Mouse (Mus musculus): Measurements from ENCODE around the gene Myt1l. TPM values are rescaled to one million over a fixed set of nuclear protein-coding genes. Genes with fewer than 3 reads are reported as not detected.
A peak's percentile ranks its signal among the peaks of the same experiment; 100 is the strongest.

The Myt1l gene
- polyA plus RNA-seq, 1 experiment from 2014 or later = 0.03 TPM

GRCm38 (mm10) chr12:29657061-29657460, 128.9 kb downstream of the Myt1l start:
- in situ Hi-C loops (cut with MboI; ENCODE audit: low pct_unique_long_range_greater_than_20kb) = no loop called here
- ATAC-seq (no peak), DNase-seq (ENCODE audit: low read depth, low spot score) (no peak)
- no peak for TF ChIP-seq CTCF (IDR thresholded peaks at IDR 0.05)
- ChIA-PET CTCF (interaction anchor here (0.7 kb wide), 1 partner anchor 11 kb away, joined by 3 read pairs; no protein-coding TSS in a partner anchor), POLR2A (no interaction called here)
- H3K27me3 ChIP-seq = peaks cover 13% of the 10 kb centered on the region

GRCm38 (mm10) chr12:29657870-29658269, 129.7 kb downstream of the Myt1l start:
- ATAC-seq (no peak), DNase-seq (ENCODE audit: low read depth, low spot score) (no peak)
- ChIA-PET CTCF (interaction anchor here (0.7 kb wide), 1 partner anchor 11 kb away, joined by 3 read pairs; no protein-coding TSS in a partner anchor), POLR2A (no interaction called here)
- peaks cover 13% of the 10 kb centered on the region for H3K27me3 ChIP-seq
- TF ChIP-seq CTCF (IDR thresholded peaks at IDR 0.05) = no peak
- in situ Hi-C loops (cut with MboI; ENCODE audit: low pct_unique_long_range_greater_than_20kb) = no loop called here

GRCm38 (mm10) chr12:29671984-29672383, 143.8 kb downstream of the Myt1l start:
- peaks cover 14% of the 10 kb centered on the region for H3K27me3 ChIP-seq
- in situ Hi-C loops (cut with MboI; ENCODE audit: low pct_unique_long_range_greater_than_20kb) = loop anchor here (10.0 kb wide), 1 partner anchor 203 kb away; no protein-coding TSS in a partner anchor
- no peak for TF ChIP-seq CTCF (IDR thresholded peaks at IDR 0.05)
- POLR2A ChIA-PET = no interaction called here
- DNase-seq (ENCODE audit: low read depth, low spot score) (no peak), ATAC-seq (no peak)
- CTCF ChIA-PET = no interaction called here

GRCm38 (mm10) chr12:29675594-29676362, 147.6 kb downstream of the Myt1l start:
- peaks cover 17% of the 10 kb centered on the region for H3K27me3 ChIP-seq
- ATAC-seq (no peak), DNase-seq (ENCODE audit: low read depth, low spot score) (no peak)
- ChIA-PET CTCF (interaction anchor here (1.0 kb wide), 2 partner anchors 12 to 207 kb away, joined by 3 to 4 read pairs; no protein-coding TSS in a partner anchor), POLR2A (no interaction called here)
- TF ChIP-seq CTCF (IDR thresholded peaks at IDR 0.05) = peak; percentile 57
- in situ Hi-C loops (cut with MboI; ENCODE audit: low pct_unique_long_range_greater_than_20kb) = loop anchor here (10.0 kb wide), 1 partner anchor 199 kb away; no protein-coding TSS in a partner anchor

GRCm38 (mm10) chr12:29682384-29682783, 154.2 kb downstream of the Myt1l start:
- TF ChIP-seq CTCF (IDR thresholded peaks at IDR 0.05) = no peak
- H3K27me3 ChIP-seq = peaks cover 27% of the 10 kb centered on the region
- DNase-seq (ENCODE audit: low read depth, low spot score) = no peak
- ChIA-PET POLR2A (no interaction called here), CTCF (no interaction called here)
- no peak for ATAC-seq
- in situ Hi-C loops (cut with MboI; ENCODE audit: low pct_unique_long_range_greater_than_20kb) = no loop called here

- ATAC-seq = no peak
- POLR2A ChIA-PET = no interaction called here
- no peak for TF ChIP-seq CTCF (IDR thresholded peaks at IDR 0.05)
- CTCF ChIA-PET = no interaction called here
- DNase-seq (ENCODE audit: low read depth, low spot score) = no peak
- in situ Hi-C loops (cut with MboI; ENCODE audit: low pct_unique_long_range_greater_than_20kb) = no loop called here
- H3K27me3 ChIP-seq = peaks cover 23% of the 10 kb centered on the region
Observed at GRCm38 (mm10) chr12:29682946-29683345, 154.8 kb downstream of the Myt1l start.

- ATAC-seq (no peak), DNase-seq (ENCODE audit: low read depth, low spot score) (no peak)
- H3K27me3 ChIP-seq = peaks cover 27% of the 10 kb centered on the region
- POLR2A ChIA-PET = no interaction called here
- in situ Hi-C loops (cut with MboI; ENCODE audit: low pct_unique_long_range_greater_than_20kb) = no loop called here
- CTCF ChIA-PET = no interaction called here
- no peak for TF ChIP-seq CTCF (IDR thresholded peaks at IDR 0.05)
Observed at GRCm38 (mm10) chr12:29686241-29686640, 158.1 kb downstream of the Myt1l start.

GRCm38 (mm10) chr12:29691566-29691965, 163.4 kb downstream of the Myt1l start:
- DNase-seq (ENCODE audit: low read depth, low spot score) = no peak
- CTCF ChIA-PET = no interaction called here
- in situ Hi-C loops (cut with MboI; ENCODE audit: low pct_unique_long_range_greater_than_20kb) = no loop called here
- TF ChIP-seq CTCF (IDR thresholded peaks at IDR 0.05) = no peak
- POLR2A ChIA-PET = no interaction called here
- H3K27me3 ChIP-seq = peaks cover 17% of the 10 kb centered on the region
- ATAC-seq = no peak

- ATAC-seq (no peak), DNase-seq (ENCODE audit: low read depth, low spot score) (no peak)
- ChIA-PET POLR2A (interaction anchor here (0.7 kb wide), 1 partner anchor 22 kb away, joined by 3 read pairs; no protein-coding TSS in a partner anchor), CTCF (no interaction called here)
- H3K27me3 ChIP-seq = peaks cover 28% of the 10 kb centered on the region
- TF ChIP-seq CTCF (IDR thresholded peaks at IDR 0.05) = no peak
- in situ Hi-C loops (cut with MboI; ENCODE audit: low pct_unique_long_range_greater_than_20kb) = no loop called here
Observed at GRCm38 (mm10) chr12:29695194-29695593, 167.0 kb downstream of the Myt1l start.

GRCm38 (mm10) chr12:29697526-29698500, 169.6 kb downstream of the Myt1l start:
- H3K27me3 ChIP-seq = peaks cover 22% of the 10 kb centered on the region
- ATAC-seq (no peak), DNase-seq (ENCODE audit: low read depth, low spot score) (no peak)
- TF ChIP-seq CTCF (IDR thresholded peaks at IDR 0.05) = no peak
- CTCF ChIA-PET = no interaction called here
- in situ Hi-C loops (cut with MboI; ENCODE audit: low pct_unique_long_range_greater_than_20kb) = no loop called here
- POLR2A ChIA-PET = no interaction called here

GRCm38 (mm10) chr12:29698541-29698940, 170.4 kb downstream of the Myt1l start:
- ATAC-seq = no peak
- peaks cover 22% of the 10 kb centered on the region for H3K27me3 ChIP-seq
- POLR2A ChIA-PET = no interaction called here
- in situ Hi-C loops (cut with MboI; ENCODE audit: low pct_unique_long_range_greater_than_20kb) = no loop called here
- no peak for DNase-seq (ENCODE audit: low read depth, low spot score)
- CTCF ChIA-PET = no interaction called here
- no peak for TF ChIP-seq CTCF (IDR thresholded peaks at IDR 0.05)
